Comparison of ENCODE assay signal across 8 mouse cellular contexts in the genomic region with DNA sequence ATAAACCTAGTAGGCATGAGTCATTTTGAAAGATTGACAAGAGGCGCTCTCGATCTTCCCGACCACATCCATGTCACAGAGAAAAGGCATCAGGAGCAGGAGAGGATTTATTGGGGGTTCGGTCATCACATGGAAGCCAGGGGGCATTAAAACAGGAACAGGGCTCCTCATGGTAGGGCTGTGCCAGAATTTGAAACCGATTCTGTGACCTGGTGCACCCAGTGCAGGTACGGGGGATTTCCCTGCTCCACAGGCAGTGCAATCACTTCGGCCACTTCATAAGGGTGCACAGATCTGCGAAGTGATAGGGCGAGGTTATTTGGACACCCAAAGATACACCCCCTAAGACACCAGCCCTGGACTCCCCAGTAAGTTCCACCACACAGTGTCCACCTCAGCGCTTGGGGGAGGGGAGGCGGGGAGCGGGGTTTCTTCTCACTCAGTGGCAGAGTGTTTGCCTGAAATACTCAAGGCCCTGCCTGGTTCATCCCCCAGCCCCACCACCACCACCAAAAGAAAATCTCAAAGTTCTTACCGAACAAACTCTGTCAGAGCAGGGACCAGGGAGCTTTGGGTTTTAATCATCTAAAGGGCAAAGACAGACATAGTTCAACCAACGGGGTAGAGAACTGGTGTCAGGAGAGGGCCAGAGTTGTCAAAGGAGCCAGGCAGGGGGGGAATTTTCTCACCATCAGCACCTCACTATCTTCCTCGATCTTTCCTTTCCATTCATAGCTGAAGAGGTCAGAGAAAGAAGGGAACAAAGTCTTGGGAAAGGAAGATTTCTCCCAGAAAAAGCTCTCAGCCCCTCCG. TPM values are rescaled to one million over a fixed set of nuclear protein-coding genes. Genes with fewer than 3 reads are reported as not detected.
DNase-seq lines count a peak whose midpoint lies in the region; ATAC-seq and TF ChIP-seq lines count a peak whose summit lies in the region.

No protein-coding gene starts in this region.

- peaks cover 27% of the 10 kb centered on the region for H3K4me1 ChIP-seq in kidney, postnatal 0 days (replicated peaks; ENCODE audit: insufficient read depth, low read length)
- peaks cover 9% of the 10 kb centered on the region for H3K4me1 ChIP-seq in embryonic facial prominence, embryonic 11.5 days (ENCODE audit: control insufficient read depth, insufficient read depth, low read length)
- H3K4me1 ChIP-seq in hindbrain, embryonic 16.5 days (ENCODE audit: control insufficient read depth, insufficient read depth, low read depth, low read length), result peaks cover 45% of the 10 kb centered on the region
- H3K4me1 ChIP-seq in midbrain, postnatal 0 days (ENCODE audit: insufficient read depth, low read length), result peaks cover 19% of the 10 kb centered on the region; the same call in 1 of the 2 replicates

- TF ChIP-seq CTCF in kidney, postnatal 0 days (IDR thresholded peaks at IDR 0.05; ENCODE audit: low read depth), result 0 out of 2 replicates have a peak, but pooled peaks have one; percentile 6
- TF ChIP-seq CTCF in midbrain, postnatal 0 days (IDR thresholded peaks at IDR 0.05), result no peak

- H3K4me2 ChIP-seq in kidney, postnatal 0 days (ENCODE audit: low read length), result peak overlapping the region; percentile 93
- H3K4me2 ChIP-seq in embryonic facial prominence, embryonic 11.5 days (ENCODE audit: low read depth, low read length), result peak overlapping the region; percentile 96
- H3K4me2 ChIP-seq in hindbrain, embryonic 16.5 days (ENCODE audit: low read length), result peak overlapping the region; percentile 97
- peak overlapping the region; percentile 97 for H3K4me2 ChIP-seq in midbrain, postnatal 0 days (ENCODE audit: low read depth, low read length, poor library complexity, severe bottlenecking)

- WGBS in kidney, postnatal 0 days, result 43% methylated on average over 16 of the region's 16 CpGs
- 60% methylated on average over 16 of the region's 16 CpGs for WGBS in embryonic facial prominence, embryonic 11.5 days
- 62% methylated on average over 16 of the region's 16 CpGs for WGBS in hindbrain, embryonic 16.5 days
- WGBS in midbrain, postnatal 0 days, result 64% methylated on average over 16 of the region's 16 CpGs

- H3K4me3 ChIP-seq in kidney, postnatal 0 days (replicated peaks; ENCODE audit: low read depth, low read length), result peak overlapping the region; percentile 66
- peak overlapping the region; percentile 60 for H3K4me3 ChIP-seq in embryonic facial prominence, embryonic 11.5 days (ENCODE audit: low read depth, low read length)
- H3K4me3 ChIP-seq in hindbrain, embryonic 16.5 days (ENCODE audit: low read length), result peak overlapping the region; percentile 63
- peak overlapping the region; percentile 59 for H3K4me3 ChIP-seq in midbrain, postnatal 0 days (ENCODE audit: low read depth, low read length)

- no peaks in the 10 kb centered on the region for H3K9me3 ChIP-seq in kidney, postnatal 0 days (replicated peaks; ENCODE audit: low read length)
- H3K9me3 ChIP-seq in embryonic facial prominence, embryonic 11.5 days (replicated peaks; ENCODE audit: control insufficient read depth, low read length), result no peaks in the 10 kb centered on the region
- no peaks in the 10 kb centered on the region for H3K9me3 ChIP-seq in hindbrain, embryonic 16.5 days (ENCODE audit: control insufficient read depth, low read length)
- H3K9me3 ChIP-seq in midbrain, postnatal 0 days (ENCODE audit: low read length), result no peaks in the 10 kb centered on the region

- no peak for DNase-seq in kidney, postnatal 0 days (ENCODE audit: low spot score)
- no peak for DNase-seq in kidney, adult 8-10 months
- DNase-seq in embryonic facial prominence, embryonic 11.5 days (ENCODE audit: low spot score), result no peak
- DNase-seq in midbrain, postnatal 0 days (ENCODE audit: low spot score), result no peak
- no peak for DNase-seq in right cerebral cortex, postnatal 25 days
- no peak for DNase-seq in frontal cortex, postnatal 10 days (ENCODE audit: low spot score in 2 of 2)
- DNase-seq in c-Kit-positive CD71-positive TER-119-positive erythroid progenitor cells, embryonic 14.5 days (ENCODE audit: low spot score), result no peak

- peak overlapping the region; percentile 93; the same call in 1 of the 2 replicates for H3K27ac ChIP-seq in kidney, postnatal 0 days
- H3K27ac ChIP-seq in embryonic facial prominence, embryonic 11.5 days (replicated peaks; ENCODE audit: low read depth, low read length), result 0 out of 2 replicates have a peak overlapping the region, but pooled peaks have one; percentile 63
- H3K27ac ChIP-seq in hindbrain, embryonic 16.5 days (ENCODE audit: low read depth, low read length), result no peak overlapping the region; the same call in 1 of the 2 replicates
- H3K27ac ChIP-seq in midbrain, postnatal 0 days (ENCODE audit: low read depth, low read length), result no peak overlapping the region

- no peaks in the 10 kb centered on the region for H3K27me3 ChIP-seq in kidney, postnatal 0 days (ENCODE audit: insufficient read depth, low read length)
- H3K27me3 ChIP-seq in embryonic facial prominence, embryonic 11.5 days (ENCODE audit: control insufficient read depth, insufficient read depth, low read length), result no peaks in the 10 kb centered on the region
- H3K27me3 ChIP-seq in hindbrain, embryonic 16.5 days (replicated peaks; ENCODE audit: control insufficient read depth, insufficient read depth, low read length), result no peaks in the 10 kb centered on the region
- no peaks in the 10 kb centered on the region for H3K27me3 ChIP-seq in midbrain, postnatal 0 days (ENCODE audit: insufficient read depth, low read length)

- peaks cover 9% of the 10 kb centered on the region for H3K36me3 ChIP-seq in kidney, postnatal 0 days (ENCODE audit: insufficient read depth, low read length)
- H3K36me3 ChIP-seq in embryonic facial prominence, embryonic 11.5 days (replicated peaks; ENCODE audit: control insufficient read depth, insufficient read depth, low read depth, low read length), result no peaks in the 10 kb centered on the region
- peaks cover 11% of the 10 kb centered on the region for H3K36me3 ChIP-seq in hindbrain, embryonic 16.5 days (ENCODE audit: control insufficient read depth, insufficient read depth, low read length)
- H3K36me3 ChIP-seq in midbrain, postnatal 0 days (ENCODE audit: insufficient read depth, low read length), result peaks cover 19% of the 10 kb centered on the region

- no peak for ATAC-seq in kidney, postnatal 0 days (replicated peaks; ENCODE audit: low FRiP score, low read depth)
- ATAC-seq in embryonic facial prominence, embryonic 11.5 days (replicated peaks; ENCODE audit: insufficient number of reproducible peaks, low FRiP score, low TSS enrichment, low read depth), result no peak
- no peak for ATAC-seq in hindbrain, embryonic 16.5 days
- no peak for ATAC-seq in midbrain, postnatal 0 days (ENCODE audit: low FRiP score)

- peak overlapping the region; percentile 69 for H3K9ac ChIP-seq in kidney, postnatal 0 days (ENCODE audit: low read depth, low read length)
- peak overlapping the region; percentile 75 for H3K9ac ChIP-seq in embryonic facial prominence, embryonic 11.5 days (replicated peaks; ENCODE audit: low read length)
- peak overlapping the region; percentile 56 for H3K9ac ChIP-seq in hindbrain, embryonic 16.5 days (ENCODE audit: low read depth, low read length)
- H3K9ac ChIP-seq in midbrain, postnatal 0 days (replicated peaks; ENCODE audit: low read length, poor library complexity, severe bottlenecking), result peak overlapping the region; percentile 60

RNA-seq across cellular contexts. Expression of a gene that starts 1.3 kb away (rescaled TPM):
- polyA plus RNA-seq in kidney, postnatal 0 days (2015; fragmentation: Nextera tagmentation; extraction: Ambion mirVana), result 226 and 227 TPM in 2 replicates
- polyA plus RNA-seq in embryonic facial prominence, embryonic 11.5 days (2014; fragmentation: Nextera tagmentation; extraction: Ambion mirVana), result 153 and 163 TPM in 2 replicates
- polyA plus RNA-seq in hindbrain, embryonic 16.5 days (2015; fragmentation: Nextera tagmentation; extraction: Ambion mirVana), result 140 and 150 TPM in 2 replicates
- 49.6 and 55.6 TPM in 2 replicates for total RNA-seq in midbrain, postnatal 0 days (2014; rRNA removed)
- polyA plus RNA-seq in midbrain, postnatal 0 days (2015; fragmentation: Nextera tagmentation; extraction: Ambion mirVana), result 136 and 143 TPM in 2 replicates

RNA-seq across cellular contexts. Expression of a gene that starts 3.0 kb away (rescaled TPM):
- 0.78 and 0.99 TPM in 2 replicates for polyA plus RNA-seq in kidney, postnatal 0 days (2015; fragmentation: Nextera tagmentation; extraction: Ambion mirVana)
- 2.3 and 2.8 TPM in 2 replicates for polyA plus RNA-seq in embryonic facial prominence, embryonic 11.5 days (2014; fragmentation: Nextera tagmentation; extraction: Ambion mirVana)
- polyA plus RNA-seq in hindbrain, embryonic 16.5 days (2015; fragmentation: Nextera tagmentation; extraction: Ambion mirVana), result 2.5 and 4.9 TPM in 2 replicates
- 77.0 and 90.3 TPM in 2 replicates for total RNA-seq in midbrain, postnatal 0 days (2014; rRNA removed)
- polyA plus RNA-seq in midbrain, postnatal 0 days (2015; fragmentation: Nextera tagmentation; extraction: Ambion mirVana), result 3.6 and 6.1 TPM in 2 replicates

RNA-seq across cellular contexts. Expression of a gene that starts 5.2 kb away (rescaled TPM):
- 8.8 and 9.8 TPM in 2 replicates for polyA plus RNA-seq in kidney, postnatal 0 days (2015; fragmentation: Nextera tagmentation; extraction: Ambion mirVana)
- 3.7 TPM in 2 replicates for polyA plus RNA-seq in embryonic facial prominence, embryonic 11.5 days (2014; fragmentation: Nextera tagmentation; extraction: Ambion mirVana)
- 30.3 and 31.7 TPM in 2 replicates for polyA plus RNA-seq in hindbrain, embryonic 16.5 days (2015; fragmentation: Nextera tagmentation; extraction: Ambion mirVana)
- total RNA-seq in midbrain, postnatal 0 days (2014; rRNA removed), result 48.7 and 53.5 TPM in 2 replicates
- polyA plus RNA-seq in midbrain, postnatal 0 days (2015; fragmentation: Nextera tagmentation; extraction: Ambion mirVana), result 32.8 and 35.8 TPM in 2 replicates

RNA-seq across cellular contexts. Expression of a gene that starts 21.2 kb away (rescaled TPM):
- polyA plus RNA-seq in kidney, postnatal 0 days (2015; fragmentation: Nextera tagmentation; extraction: Ambion mirVana), result 1.3 and 1.8 TPM in 2 replicates
- 3.9 and 5.6 TPM in 2 replicates for polyA plus RNA-seq in embryonic facial prominence, embryonic 11.5 days (2014; fragmentation: Nextera tagmentation; extraction: Ambion mirVana)
- 2.6 and 3.6 TPM in 2 replicates for polyA plus RNA-seq in hindbrain, embryonic 16.5 days (2015; fragmentation: Nextera tagmentation; extraction: Ambion mirVana)
- total RNA-seq in midbrain, postnatal 0 days (2014; rRNA removed), result 1.9 and 4.7 TPM in 2 replicates
- polyA plus RNA-seq in midbrain, postnatal 0 days (2015; fragmentation: Nextera tagmentation; extraction: Ambion mirVana), result 1.6 and 1.9 TPM in 2 replicates

RNA-seq across cellular contexts. Expression of a gene that starts 34.9 kb away (rescaled TPM):
- polyA plus RNA-seq in kidney, postnatal 0 days (2015; fragmentation: Nextera tagmentation; extraction: Ambion mirVana), result 11.1 and 12.1 TPM in 2 replicates
- polyA plus RNA-seq in embryonic facial prominence, embryonic 11.5 days (2014; fragmentation: Nextera tagmentation; extraction: Ambion mirVana), result 10.1 and 11.9 TPM in 2 replicates
- 13.0 and 15.6 TPM in 2 replicates for polyA plus RNA-seq in hindbrain, embryonic 16.5 days (2015; fragmentation: Nextera tagmentation; extraction: Ambion mirVana)
- total RNA-seq in midbrain, postnatal 0 days (2014; rRNA removed), result 16.1 and 19.4 TPM in 2 replicates
- polyA plus RNA-seq in midbrain, postnatal 0 days (2015; fragmentation: Nextera tagmentation; extraction: Ambion mirVana), result 6.6 and 6.7 TPM in 2 replicates

Comparison
In these comparisons a context has a peak if more than half of its experiments do, and no peak if none do; other contexts are left out.
1. H3K27ac ChIP-seq: peak in kidney, postnatal 0 days (single experiment) and embryonic facial prominence, embryonic 11.5 days (single experiment); none in hindbrain, embryonic 16.5 days (single experiment) and midbrain, postnatal 0 days (single experiment).
2. Peak in every context shown above with its lines, with median percentiles within 50 percentile points of each other: H3K4me2 ChIP-seq, H3K4me3 ChIP-seq and H3K9ac ChIP-seq.